Mouse (Mus musculus) kidney, embryonic 15.5 days (tissue): ENCODE measurements around the gene Oxct1. TPM values are rescaled to one million over a fixed set of nuclear protein-coding genes. Genes with fewer than 3 reads are reported as not detected.
A peak's percentile ranks its signal among the peaks of the same experiment; 100 is the strongest.

Experiments used
- ATAC-seq: fragments of 200-750 bp; cut with Nextera tagmentation; replicated peaks from 2 replicates; pipeline ENCODE4 v1.8.0; 2017; ENCODE audit warnings: moderate TSS enrichment; ENCODE audit not compliant: low FRiP score
- H3K27ac ChIP-seq: fragments of 300-500 bp; sonication (generic); 2 replicates; pipeline ENCODE4 v1.5.1; 2015; ENCODE audit warnings: mild to moderate bottlenecking, inconsistent platforms
- H3K27me3 ChIP-seq: fragments of 300-500 bp; sonication (generic); 2 replicates; pipeline ENCODE4 v1.6.1; 2015; ENCODE audit warnings: inconsistent platforms
- H3K36me3 ChIP-seq: fragments of 300-500 bp; sonication (generic); 2 replicates; pipeline ENCODE4 v1.6.1; 2015; ENCODE audit warnings: inconsistent platforms
- H3K4me1 ChIP-seq: fragments of 300-500 bp; sonication (generic); 2 replicates; pipeline ENCODE4 v1.6.1; 2015; ENCODE audit warnings: inconsistent platforms
- H3K4me2 ChIP-seq: fragments of 300-500 bp; sonication (generic); 2 replicates; pipeline ENCODE4 v1.6.1; 2015; ENCODE audit warnings: moderate library complexity, mild to moderate bottlenecking, inconsistent platforms
- H3K4me3 ChIP-seq: fragments of 300-500 bp; sonication (generic); replicated peaks from 2 replicates; pipeline ENCODE4 v1.5.1; 2015; ENCODE audit warnings: mild to moderate bottlenecking, inconsistent platforms
- H3K9ac ChIP-seq: fragments of 300-500 bp; sonication (generic); 2 replicates; pipeline ENCODE4 v1.6.1; 2015; ENCODE audit warnings: mild to moderate bottlenecking, inconsistent platforms
- H3K9me3 ChIP-seq: fragments of 300-500 bp; sonication (generic); replicated peaks from 2 replicates; pipeline ENCODE4 v1.6.1; 2016; ENCODE audit warnings: inconsistent platforms
- WGBS: fragments of 180-500 bp; shearing (Covaris S2); methylation state at CpG from one replicate; pipeline ENCODE4 v1.1.7; 2015; ENCODE audit warnings: mixed read lengths; 5-methylcytosine and 5-hydroxymethylcytosine counted together
- polyA plus RNA-seq: library from polyadenylated mRNA; unstranded; fragments of >200 nt; fragmentation: Nextera tagmentation; extraction: Ambion mirVana; gene quantifications from 2 replicates; pipeline ENCODE4 v1.2.1, GENCODE M21; 2015

The Oxct1 gene
- polyA plus RNA-seq, 1 experiment from 2014 or later, result 296 TPM

DNA sequence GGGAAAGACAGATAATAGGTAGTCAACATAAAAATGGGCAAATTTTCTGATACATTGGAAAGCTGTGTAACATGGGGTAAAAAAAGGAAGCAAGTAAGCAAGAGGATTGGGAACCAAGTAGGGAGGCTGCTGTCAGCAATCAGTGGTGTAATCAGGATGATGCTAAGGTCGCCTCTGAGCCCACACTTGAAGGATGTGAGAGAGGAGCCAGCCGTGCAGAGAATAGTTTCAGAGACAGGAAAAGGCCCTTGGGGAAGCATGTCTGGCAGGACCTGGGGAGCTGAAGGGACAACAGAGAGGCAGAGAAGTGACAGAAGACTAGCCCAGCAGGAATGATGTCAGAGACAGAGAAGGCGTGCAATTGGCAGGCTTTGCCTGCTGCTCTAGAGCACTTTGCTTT lies 16.2 kb downstream of the Oxct1 start:
- H3K4me2 ChIP-seq, result no peak overlapping the region
- H3K9me3 ChIP-seq, result no peaks in the 10 kb centered on the region
- H3K27me3 ChIP-seq, result no peaks in the 10 kb centered on the region
- peaks cover 59% of the 10 kb centered on the region for H3K36me3 ChIP-seq
- H3K9ac ChIP-seq, result no peak overlapping the region
- WGBS, result 64% methylated on average over 3 of the region's 3 CpGs
- ATAC-seq, result no peak
- 0 out of 2 replicates have a peak, but pooled peaks cover 3% of the 10 kb centered on the region for H3K4me1 ChIP-seq
- H3K4me3 ChIP-seq, result no peak overlapping the region
- no peak overlapping the region for H3K27ac ChIP-seq

DNA sequence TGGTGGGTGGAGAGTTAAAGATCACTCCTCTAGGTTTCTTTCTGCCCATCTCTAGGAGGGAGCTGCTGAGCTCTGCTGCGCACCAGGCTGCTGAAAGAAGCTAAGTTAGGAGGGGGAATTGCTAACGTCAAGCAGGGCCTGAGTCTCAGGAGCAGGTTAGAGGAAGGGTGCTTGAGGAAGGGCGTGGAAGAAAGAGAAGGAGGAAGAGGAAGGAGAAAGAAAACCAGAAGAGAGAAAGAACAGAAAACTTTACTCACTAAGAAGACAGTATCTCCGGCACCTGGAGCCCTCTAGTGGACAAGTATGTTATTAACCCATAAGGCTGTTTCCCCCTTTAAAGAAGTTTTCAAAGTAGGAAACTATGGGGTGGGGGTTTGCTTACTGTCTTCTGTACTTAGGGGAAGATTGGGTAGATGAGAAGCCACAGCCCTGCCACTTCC lies 16.9 kb downstream of the Oxct1 start:
- 24% methylated on average over 4 of the region's 4 CpGs for WGBS
- Histone ChIP-seq H3K4me1 (0 out of 2 replicates have a peak, but pooled peaks cover 3% of the 10 kb centered on the region), H3K4me3 (no peak overlapping the region), H3K9ac (no peak overlapping the region), H3K9me3 (no peaks in the 10 kb centered on the region), H3K4me2 (peak overlapping the region; percentile 26; the same call in 1 of the 2 replicates), H3K36me3 (peaks cover 58% of the 10 kb centered on the region), H3K27ac (no peak overlapping the region), H3K27me3 (no peaks in the 10 kb centered on the region)
- ATAC-seq, result no peak

DNA sequence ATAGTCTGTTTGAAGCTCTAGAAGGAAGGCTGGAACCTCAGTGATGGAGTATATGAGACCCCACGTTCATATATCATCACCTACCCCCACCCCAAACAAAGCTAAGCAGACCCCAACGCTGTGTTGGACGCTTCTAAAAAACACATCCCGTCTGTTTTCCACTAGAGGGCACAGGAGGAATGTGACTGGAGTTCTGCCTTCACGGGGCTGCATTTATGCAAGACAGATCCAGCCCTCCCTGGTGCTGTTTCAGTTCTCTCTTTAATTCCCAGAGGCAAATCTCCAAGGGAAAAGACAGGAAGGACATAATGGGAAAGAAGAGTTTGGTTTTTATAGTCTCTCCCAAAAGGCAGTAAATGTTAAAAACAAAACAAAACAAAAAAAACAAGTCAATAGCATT lies 30.4 kb downstream of the Oxct1 start:
- 16% methylated on average over 5 of the region's 5 CpGs for whole genome bisulfite sequencing
- H3K36me3 ChIP-seq, result peaks cover 76% of the 10 kb centered on the region

DNA sequence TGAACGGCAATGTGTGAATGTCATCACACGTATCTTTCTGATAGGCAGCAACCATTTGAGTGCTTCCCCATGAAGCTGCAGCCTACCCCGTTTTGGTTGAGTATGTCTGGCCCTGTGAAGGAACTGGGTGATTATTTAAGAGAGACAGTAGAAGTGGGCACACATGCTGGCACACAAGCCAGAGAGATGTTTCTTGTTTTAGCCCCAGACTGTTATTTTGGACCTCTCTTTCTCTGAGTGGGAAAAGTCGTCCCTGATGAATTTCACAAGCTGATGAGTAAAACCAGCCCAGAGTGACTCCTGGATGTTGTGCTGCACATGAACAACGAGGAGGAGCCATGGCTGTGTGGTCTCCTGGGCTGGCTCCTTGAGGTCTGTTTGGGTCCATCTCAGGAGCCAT lies 37.4 kb downstream of the Oxct1 start:
- H3K27ac ChIP-seq, result no peak overlapping the region
- H3K9ac ChIP-seq, result no peak overlapping the region
- 87% methylated on average over 5 of the region's 5 CpGs for WGBS
- peaks cover 69% of the 10 kb centered on the region for H3K36me3 ChIP-seq
- no peak overlapping the region for H3K4me2 ChIP-seq
- no peaks in the 10 kb centered on the region for H3K27me3 ChIP-seq
- H3K4me1 ChIP-seq, result no peaks in the 10 kb centered on the region
- no peak overlapping the region for H3K4me3 ChIP-seq
- ATAC-seq, result no peak
- H3K9me3 ChIP-seq, result no peaks in the 10 kb centered on the region; the same call in 1 of the 2 replicates

More for the DNA sequence above, 30.4 kb downstream of the Oxct1 start:
- no peaks in the 10 kb centered on the region for H3K4me1 ChIP-seq
- no peaks in the 10 kb centered on the region; the same call in 1 of the 2 replicates for H3K9me3 ChIP-seq
- no peak overlapping the region for H3K9ac ChIP-seq
- no peak for ATAC-seq
- no peaks in the 10 kb centered on the region for H3K27me3 ChIP-seq
- H3K4me3 ChIP-seq, result no peak overlapping the region
- no peak overlapping the region for H3K4me2 ChIP-seq
- no peak overlapping the region for H3K27ac ChIP-seq

DNA sequence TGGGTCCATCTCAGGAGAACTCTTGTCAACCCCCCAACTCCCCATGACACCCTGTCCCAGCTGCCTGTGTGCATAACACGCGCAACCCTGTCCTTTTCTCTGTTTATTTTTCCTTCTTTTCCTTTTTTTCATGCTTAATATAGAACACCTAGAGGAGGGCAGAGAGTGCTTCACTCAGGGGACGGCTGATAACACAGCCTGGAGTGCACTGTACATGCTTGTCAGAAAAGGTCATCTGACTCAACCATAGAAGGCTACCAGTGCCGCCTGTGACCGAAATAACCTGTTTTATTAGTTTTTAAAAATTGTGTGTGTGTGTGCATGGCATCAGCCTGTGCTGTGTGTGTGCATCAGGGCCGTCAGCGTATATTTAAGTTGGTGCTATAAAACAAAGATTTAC lies 37.8 kb downstream of the Oxct1 start:
- 89% methylated on average over 7 of the region's 7 CpGs for WGBS
- Histone ChIP-seq H3K4me1 (no peaks in the 10 kb centered on the region), H3K9me3 (no peaks in the 10 kb centered on the region; the same call in 1 of the 2 replicates), H3K4me2 (no peak overlapping the region), H3K27me3 (no peaks in the 10 kb centered on the region), H3K36me3 (peaks cover 66% of the 10 kb centered on the region), H3K27ac (no peak overlapping the region), H3K4me3 (no peak overlapping the region), H3K9ac (no peak overlapping the region)
- ATAC-seq, result no peak

DNA sequence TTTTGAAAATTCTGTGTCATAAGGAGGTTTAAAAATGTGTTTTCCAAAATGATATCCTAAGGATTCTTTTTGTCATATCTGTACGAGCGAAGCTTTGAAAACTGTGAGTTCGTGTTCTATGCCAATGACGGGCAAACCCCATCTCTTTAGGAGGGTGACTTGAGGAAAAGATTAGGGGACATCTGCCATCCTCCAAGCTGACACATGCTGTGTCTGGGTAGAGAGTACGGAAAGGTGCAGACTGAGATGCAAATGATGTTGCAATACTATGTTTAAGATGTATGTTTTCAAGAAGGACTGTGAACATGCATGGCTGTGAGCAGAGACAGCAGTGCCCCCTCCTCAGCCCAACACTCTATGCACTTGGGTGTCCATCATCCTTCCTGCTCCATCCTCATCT lies 38.5 kb downstream of the Oxct1 start:
- Histone ChIP-seq H3K27me3 (no peaks in the 10 kb centered on the region), H3K36me3 (peaks cover 59% of the 10 kb centered on the region), H3K4me2 (no peak overlapping the region), H3K4me3 (no peak overlapping the region), H3K9ac (no peak overlapping the region), H3K4me1 (no peaks in the 10 kb centered on the region), H3K27ac (no peak overlapping the region), H3K9me3 (no peaks in the 10 kb centered on the region; the same call in 1 of the 2 replicates)
- 94% methylated on average over 5 of the region's 5 CpGs for WGBS
- no peak for ATAC-seq

DNA sequence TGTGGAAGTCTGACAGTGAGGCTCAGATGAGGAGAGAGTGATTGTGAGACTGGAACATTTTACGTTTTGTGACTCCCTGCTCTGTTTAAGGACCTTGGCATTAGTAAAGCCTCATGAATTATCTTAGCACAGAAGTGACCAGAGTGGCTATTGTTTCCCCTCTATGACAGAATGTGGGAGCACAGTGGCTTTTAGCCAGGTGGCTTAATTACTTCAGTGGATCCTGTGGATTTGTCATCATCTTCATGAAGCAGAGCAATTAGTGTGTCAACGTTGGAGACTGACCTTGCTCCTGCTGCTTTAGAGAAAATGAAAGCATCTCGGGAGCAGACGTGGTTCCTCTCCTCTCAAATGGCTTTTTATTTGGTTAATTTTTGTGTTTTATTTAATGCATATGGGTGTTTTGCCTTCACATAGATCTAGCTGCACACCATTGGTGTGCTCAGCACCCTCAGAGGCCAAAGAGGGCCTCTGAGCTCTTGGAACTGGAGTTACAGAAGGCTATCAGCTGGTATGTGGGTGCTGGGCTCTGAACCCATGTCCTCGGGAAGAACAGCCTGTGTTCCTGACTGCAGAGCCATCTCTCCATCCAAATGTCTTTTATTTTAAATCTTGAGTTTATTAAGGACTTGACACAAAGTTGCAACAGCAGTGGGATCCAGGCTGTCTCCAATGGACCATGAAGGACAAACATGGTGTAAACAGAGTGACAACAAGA lies 41.2 kb downstream of the Oxct1 start:
- Histone ChIP-seq H3K4me2 (no peak overlapping the region), H3K27me3 (no peaks in the 10 kb centered on the region), H3K36me3 (peaks cover 44% of the 10 kb centered on the region), H3K9me3 (no peaks in the 10 kb centered on the region), H3K4me1 (no peaks in the 10 kb centered on the region), H3K4me3 (no peak overlapping the region), H3K27ac (no peak overlapping the region), H3K9ac (no peak overlapping the region)
- WGBS, result 78% methylated on average over 5 of the region's 5 CpGs
- ATAC-seq, result no peak

DNA sequence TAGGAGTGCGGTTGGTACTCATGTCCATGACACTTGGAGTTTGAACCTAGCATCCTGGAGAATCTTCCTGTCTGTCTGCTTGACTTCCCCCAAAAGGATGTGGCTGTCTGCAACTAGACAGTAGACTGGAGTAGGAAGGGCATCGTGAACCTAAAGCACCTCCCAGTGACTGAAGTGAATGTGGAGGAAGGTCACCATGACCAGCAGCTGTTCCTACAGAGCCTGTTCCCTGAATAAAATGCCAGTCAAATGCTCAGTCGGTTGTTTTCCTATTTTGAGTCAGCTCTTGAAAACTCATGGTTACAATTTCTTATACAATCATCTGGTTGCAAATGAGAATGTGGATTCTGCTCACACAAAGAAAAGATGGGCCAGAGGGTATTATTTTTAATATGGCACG lies 51.8 kb downstream of the Oxct1 start:
- H3K27me3 ChIP-seq, result no peaks in the 10 kb centered on the region
- ATAC-seq, result no peak
- no peaks in the 10 kb centered on the region for H3K9me3 ChIP-seq
- no peak overlapping the region for H3K27ac ChIP-seq
- no peak overlapping the region for H3K4me2 ChIP-seq
- H3K4me1 ChIP-seq, result no peaks in the 10 kb centered on the region; the same call in 1 of the 2 replicates
- peaks cover 35% of the 10 kb centered on the region for H3K36me3 ChIP-seq
- H3K9ac ChIP-seq, result no peak overlapping the region
- 85% methylated on average over 4 of the region's 4 CpGs for WGBS
- H3K4me3 ChIP-seq, result no peak overlapping the region

DNA sequence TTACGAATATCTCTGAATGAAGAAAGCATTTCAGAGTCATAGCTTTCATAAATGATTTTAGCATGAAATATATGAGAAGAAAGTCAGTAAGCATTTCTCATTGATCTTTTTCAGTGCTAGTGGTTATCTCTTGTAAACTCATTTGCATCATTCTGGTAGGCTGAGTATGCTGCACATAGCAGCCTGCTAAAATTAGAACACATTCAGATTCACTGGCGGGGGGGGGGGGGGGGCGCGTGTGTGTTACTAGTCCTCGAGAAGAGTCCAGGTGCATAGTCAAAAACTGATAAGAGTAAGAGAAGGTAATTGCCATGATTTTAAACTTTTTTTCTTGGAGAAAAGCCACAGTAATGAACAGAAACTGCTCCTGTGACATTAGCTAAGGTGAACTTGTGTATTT lies 52.6 kb downstream of the Oxct1 start:
- Histone ChIP-seq H3K9me3 (no peaks in the 10 kb centered on the region), H3K4me1 (no peaks in the 10 kb centered on the region; the same call in 1 of the 2 replicates), H3K36me3 (peaks cover 31% of the 10 kb centered on the region), H3K27me3 (no peaks in the 10 kb centered on the region), H3K4me2 (no peak overlapping the region), H3K4me3 (no peak overlapping the region), H3K9ac (no peak overlapping the region), H3K27ac (no peak overlapping the region)
- ATAC-seq, result no peak
- WGBS, result 89% methylated on average over 5 of the region's 5 CpGs

DNA sequence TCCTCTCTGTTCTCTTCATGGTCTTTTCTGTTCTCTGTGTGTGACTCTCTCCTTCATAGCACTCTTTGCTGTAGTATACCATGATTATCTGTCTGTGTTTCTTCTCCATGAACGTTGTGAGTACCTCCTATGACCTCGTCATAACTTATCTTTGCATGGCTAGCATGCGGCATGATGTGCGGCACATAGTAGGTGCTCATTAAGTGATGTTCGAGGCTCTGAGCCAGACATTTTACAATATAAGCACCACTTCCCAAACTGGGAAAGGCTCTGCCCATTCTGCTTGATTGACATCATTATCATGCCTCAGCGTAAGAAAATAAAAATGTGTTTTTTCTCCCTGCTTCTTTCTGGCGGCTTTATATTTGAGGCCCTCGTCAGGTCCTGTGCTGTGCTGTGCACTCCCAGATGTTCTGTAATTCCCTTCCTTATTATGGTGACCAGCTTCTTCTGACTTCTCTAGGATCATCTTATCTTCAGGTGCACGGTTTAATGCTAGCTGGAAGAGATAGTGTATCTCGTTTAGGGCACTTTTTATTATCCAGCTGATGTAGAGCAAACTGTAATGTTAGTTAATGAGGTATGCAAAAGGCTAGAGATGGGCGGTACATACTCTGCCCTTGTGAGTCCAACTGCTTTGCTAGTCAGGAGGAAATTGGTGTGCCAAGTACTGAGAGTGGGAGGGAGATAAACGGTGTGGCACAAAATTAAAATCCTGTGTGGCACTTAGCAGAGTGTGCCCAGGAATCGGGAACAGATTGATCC lies 53.4 kb downstream of the Oxct1 start:
- 0 out of 2 replicates have a peak, but pooled peaks have one; percentile 43 for ATAC-seq
- WGBS, result 71% methylated on average over 13 of the region's 13 CpGs

DNA sequence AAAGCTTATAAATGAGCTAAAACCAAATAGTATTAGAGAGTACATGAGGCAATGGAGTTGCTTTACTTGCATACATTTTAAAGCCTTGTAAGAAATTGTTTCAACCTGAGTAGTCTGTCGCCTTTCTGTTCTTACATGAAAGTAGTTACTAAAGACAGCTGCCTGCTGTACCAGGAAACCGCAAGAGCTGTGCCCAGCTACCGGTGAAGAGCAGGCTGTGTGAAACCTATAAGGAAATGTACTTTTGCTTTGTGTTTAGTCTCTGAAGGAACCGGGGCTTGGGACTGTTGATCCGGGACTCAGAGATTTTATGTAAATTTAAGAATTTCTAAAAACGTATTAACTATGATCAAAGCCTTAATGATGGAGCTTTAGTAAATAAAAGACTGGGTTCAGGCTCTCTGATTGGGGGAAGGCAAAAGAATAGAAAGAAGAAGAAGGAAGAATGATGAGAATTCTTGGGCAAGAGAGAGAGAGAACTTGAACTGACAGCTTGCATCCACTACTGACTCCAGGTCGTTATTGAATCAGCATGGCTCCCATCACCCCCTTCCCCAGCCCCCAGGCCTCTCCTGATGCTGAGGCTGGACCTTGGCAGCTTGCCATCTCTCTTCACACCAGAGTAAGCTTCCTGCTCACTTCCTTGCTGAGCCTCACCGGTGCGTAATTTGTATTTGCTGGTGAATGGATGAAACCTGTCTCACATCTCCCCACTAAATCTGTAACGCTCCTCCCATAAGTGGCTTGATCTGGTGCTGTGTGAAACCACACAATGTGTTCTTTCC lies 59.6 kb downstream of the Oxct1 start:
- WGBS, result 81% methylated on average over 10 of the region's 10 CpGs
- ATAC-seq, result no peak
- no peak overlapping the region for H3K9ac ChIP-seq
- H3K36me3 ChIP-seq, result peaks cover 4% of the 10 kb centered on the region; the same call in 1 of the 2 replicates
- no peak overlapping the region for H3K4me2 ChIP-seq
- H3K4me3 ChIP-seq, result no peak overlapping the region
- no peaks in the 10 kb centered on the region for H3K9me3 ChIP-seq
- no peak overlapping the region for H3K27ac ChIP-seq
- no peaks in the 10 kb centered on the region; the same call in 1 of the 2 replicates for H3K4me1 ChIP-seq
- H3K27me3 ChIP-seq, result no peaks in the 10 kb centered on the region

More for the DNA sequence above, 53.4 kb downstream of the Oxct1 start:
- Histone ChIP-seq H3K4me1 (no peaks in the 10 kb centered on the region; the same call in 1 of the 2 replicates), H3K36me3 (peaks cover 28% of the 10 kb centered on the region), H3K4me3 (no peak overlapping the region), H3K9me3 (no peaks in the 10 kb centered on the region), H3K27ac (no peak overlapping the region), H3K4me2 (no peak overlapping the region), H3K27me3 (no peaks in the 10 kb centered on the region), H3K9ac (no peak overlapping the region)
